Mouse (Mus musculus) mesoderm, embryonic 11.5 days (tissue): ENCODE measurements around the gene Inpp5a.

Experiments used
- DNase-seq: peaks from one replicate; pipeline ENCODE4 v3.0.0-alpha.2; 2012; ENCODE audit warnings: low read depth, low spot score

Inpp5a gene

DNA sequence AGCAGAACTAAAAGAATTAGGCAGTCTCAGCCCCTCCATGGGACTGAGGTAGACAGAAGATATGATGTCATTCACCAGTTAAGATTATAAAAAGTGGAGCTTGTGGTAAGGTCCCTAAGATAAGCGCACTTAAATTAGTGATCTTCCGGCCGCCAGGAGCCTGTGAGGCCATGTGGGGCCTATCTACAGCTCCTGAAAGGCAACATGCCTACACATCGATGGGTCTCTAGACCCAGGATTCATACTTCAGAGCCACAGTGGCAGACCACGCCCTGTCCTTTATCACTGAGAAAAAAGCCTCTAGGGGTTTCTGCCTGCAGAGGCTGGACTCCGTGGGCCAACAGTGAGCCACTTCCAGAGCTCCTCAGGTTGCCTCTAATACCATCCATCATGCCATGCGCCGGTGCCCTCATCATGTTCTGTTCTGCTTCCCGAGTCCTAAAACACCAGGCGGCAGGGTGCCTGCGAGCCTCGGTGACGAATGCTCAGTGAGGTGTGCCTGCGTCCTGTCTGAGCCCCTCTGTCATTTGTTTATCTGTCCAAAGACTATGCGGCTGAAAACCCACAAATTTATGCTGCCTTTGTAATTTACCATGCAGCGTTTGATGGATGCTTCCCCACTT lies 187.3 kb downstream of the Inpp5a start:
- no peak for DNase-seq

DNA sequence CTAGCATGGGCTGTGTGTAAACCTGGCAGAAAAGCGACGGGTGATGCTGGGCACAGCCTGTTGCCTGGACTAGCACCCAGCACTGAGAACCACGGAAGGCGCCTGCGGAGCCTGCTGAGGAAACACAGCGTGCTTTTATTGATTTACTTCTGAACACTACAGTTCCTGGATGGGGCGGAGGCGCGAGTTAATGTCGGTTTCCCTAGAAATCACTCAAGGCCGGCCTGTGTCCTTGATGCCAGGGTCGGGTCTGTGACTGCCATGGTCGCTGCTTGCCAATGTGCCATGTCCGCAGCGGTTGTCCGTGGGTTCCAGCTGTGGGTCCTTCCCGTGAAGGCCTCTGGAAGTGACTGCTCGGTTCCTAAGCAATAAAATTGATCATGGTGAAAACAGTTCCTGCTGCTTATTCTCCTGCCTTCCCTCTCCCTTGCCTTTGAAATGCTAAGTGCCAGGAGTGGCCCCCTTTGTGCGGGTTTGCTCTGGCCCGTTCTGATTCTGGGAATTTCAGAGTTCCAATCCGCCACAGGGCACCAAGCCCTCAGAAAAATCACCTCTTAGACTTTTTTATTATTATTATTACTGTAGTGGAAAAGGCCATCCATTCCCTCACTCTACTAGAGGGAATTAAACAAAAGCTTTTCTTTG lies 190.5 kb downstream of the Inpp5a start:
- no peak for DNase-seq

DNA sequence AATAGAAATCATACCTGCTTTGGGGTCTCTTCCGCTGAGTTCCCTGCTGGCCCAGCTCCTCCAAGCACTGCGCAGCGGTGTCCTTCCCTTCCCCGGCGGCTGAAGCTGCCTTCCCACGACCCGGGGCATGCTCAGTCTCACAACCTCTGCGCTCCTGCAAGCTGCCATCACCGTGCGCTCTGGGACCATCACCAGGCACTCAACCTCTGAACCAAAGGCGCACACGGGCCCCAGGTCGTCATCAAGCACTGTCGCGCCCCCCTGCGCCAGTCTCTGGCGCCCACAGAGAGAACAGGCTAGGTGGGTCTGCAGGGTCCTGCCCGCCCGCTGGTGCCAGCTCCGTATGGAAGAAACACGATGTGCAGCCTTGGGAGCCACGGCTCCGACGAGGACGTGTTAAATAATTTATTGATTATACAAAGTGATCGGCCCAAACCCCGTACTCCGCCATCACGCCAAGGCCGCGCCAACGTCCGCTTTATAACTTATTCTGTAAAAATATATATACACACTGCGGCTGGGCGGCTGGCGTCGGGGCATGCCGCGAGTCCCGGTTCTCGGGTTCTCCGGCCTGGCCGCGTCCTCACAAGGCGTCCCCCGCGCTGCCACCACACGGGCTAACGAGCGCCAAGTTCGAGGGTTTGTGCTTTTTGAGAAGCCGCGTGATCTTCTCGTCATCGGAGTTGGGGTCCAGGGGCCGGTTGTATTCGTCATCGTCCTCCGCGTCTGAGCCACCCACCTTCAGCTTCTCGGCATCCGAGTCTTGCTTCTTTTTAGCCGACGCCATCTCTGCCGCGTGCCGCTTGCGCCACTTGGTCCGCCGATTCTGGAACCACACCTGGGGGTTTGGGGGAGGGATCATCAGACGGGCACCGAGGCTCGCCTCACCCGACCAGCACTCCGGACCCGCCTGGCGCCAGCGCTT lies 192.2 kb downstream of the Inpp5a start:
- DNase-seq: no peak

DNA sequence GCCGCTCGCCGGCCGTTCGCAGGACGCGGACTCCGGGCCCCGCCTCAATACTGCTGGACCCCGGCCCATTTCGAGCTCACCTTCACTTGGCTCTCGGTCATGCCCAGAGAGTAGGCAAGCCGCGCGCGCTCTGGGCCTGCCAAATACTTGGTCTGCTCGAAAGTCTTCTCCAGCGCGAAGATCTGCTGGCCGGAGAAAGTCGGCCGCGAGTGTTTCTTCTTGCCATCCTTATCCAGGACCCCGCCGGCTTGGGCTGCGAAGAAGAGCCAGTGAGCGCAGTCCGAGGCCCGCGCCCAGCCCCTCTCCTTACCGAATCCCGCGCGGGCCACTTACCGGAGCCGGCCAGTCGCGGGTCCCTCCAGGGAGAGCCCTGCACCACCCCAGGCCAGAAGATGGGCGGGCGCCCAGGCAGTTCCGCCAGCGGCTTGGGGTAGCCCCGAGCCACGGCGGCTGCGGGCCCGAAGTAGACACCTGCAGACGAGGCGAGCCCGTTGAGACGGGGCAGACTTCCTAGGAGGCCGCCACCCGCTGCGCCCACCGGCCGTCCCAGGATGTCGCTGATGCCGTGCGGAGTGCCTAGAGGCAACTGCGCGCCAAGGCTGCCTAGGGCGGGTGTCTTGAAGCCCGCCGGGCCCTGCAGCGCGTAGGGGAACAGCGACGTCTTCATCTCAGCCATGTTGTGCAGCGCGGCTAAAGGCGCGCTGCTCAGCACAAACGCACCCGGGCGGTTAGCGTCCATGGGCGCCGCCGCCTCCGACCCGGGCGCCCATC lies 193.1 kb downstream of the Inpp5a start:
- DNase-seq: no peak

DNA sequence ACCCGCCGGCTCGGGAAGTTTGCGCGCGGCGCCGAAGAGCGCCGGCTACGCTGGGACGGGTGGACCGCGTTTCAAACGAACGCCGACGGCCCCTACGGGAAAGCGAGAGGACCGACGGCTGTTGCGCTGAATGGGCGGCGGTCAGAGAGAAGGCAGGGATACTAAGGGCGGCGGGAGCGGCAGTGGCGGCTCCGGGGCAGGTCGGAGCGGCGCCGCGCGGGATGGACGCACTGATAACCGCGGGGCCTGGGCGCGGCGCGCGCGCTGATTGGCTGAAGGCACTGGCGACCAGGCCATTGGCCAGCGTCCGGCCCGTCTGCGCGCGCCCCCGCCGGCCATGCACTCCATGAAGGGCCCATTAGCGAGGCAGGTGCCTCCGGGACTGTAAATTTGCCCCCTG lies 193.7 kb downstream of the Inpp5a start, which contains the start of gene Nkx6-2:
Gene Nkx6-2, minus strand, starts transcription at position 203 of the 400 bp plus-strand sequence.
- peak; percentile 79 for DNase-seq

DNA sequence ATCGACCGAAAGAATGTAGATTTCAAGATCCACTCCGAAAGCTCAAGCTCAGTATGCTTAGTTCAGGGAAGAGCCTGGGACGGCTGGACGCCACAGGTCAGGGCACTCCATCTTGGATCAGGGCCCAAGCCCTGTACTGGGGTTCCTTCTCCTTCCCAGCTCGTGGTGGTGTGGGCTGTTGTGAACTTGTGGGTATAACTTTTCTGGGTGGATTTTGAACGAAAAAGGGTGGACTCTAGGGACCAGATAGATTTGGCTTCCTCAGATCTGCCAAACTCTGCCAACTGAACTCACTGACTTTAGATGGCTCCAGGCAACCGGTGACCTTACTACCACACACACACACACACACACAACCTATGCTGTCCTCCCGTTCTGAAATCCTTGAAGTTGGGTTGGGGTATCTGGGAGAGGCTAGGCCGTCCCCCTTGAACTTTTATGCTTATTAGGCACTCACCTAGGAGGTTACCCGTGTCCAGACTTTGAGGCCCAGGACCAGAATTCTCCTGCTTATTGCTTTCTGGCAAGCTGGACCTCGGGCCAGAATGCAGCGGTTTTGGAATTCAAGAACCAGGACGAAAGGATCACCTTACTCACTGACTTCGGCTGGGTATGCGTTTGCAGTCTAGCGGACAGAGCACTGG lies 194.3 kb downstream of the Inpp5a start:
- DNase-seq: no peak

DNA sequence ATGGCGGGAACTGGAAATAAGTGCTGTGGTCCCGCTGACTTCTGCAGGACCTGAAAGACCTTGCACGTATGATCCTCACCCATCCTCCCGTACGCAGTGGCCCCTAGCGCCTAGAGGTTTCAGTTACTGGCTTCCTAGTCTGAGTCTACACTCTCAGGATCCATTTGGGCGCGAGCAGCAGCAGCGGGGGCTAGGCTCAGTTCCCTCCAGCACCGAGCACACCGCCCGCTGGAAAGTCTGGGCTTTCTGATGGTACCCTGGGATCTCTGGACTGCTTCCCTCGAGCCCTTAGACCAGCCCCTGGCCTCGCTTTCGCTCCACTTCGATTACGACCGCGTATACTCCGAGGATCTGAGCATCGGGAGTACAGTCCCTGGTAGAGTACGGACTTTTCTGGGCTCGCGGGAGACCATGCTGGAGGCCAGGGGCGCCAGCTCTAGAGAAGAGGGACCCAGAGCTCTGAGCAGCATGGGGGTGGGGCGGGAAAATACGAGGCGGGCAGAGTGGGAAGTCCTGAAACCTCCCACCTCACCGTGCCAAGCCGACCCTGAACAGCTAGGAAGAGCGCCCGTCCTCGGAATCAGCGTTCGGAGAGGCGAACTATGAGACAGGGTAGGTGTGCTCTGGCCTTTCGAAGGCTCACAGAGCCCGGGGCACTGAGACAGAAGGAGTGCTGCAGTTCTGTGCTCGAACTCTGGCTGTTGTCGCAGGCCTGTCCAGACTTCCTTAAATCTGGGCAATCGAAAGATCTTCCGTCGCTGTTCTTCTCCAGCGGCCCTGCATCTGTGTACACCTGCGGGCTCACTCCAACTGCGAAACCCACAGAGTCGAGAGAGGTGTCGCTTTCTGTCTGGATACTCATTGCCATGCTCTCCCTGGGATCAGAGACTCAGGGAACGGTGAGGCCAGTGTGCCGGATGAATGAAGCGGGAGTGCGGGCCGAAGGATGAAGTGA lies 195.6 kb downstream of the Inpp5a start:
- DNase-seq: no peak

DNA sequence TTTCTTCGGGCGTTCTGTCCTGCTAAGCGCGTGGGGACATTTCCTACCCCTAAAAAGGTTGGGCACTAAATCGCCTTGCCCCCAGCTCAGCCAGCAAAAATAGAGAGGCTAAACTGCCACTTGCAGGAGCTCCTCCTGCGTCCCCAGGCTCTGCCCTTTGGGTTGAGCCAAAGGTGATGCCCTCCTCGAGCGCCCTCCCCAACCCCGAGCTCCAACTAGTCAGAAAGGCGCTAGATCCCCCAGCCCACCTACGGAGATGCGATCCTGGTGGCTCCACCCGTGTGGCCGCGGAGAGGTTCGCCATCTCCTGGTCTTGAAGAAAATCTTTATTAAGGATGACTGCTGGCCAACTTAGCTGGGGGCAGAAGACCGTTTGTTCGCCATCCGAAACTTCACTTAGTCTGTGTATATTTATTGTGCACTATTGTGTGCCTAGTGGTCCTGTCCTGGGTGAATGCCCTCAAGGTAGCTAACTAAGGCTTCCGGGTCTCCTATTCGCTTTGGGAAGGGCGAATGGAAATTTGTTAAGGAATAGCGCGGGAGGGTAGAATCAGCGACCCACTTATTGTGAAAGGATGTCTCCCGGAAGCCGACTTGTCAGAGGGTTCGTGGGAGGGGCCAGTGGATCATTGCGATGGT lies 196.4 kb downstream of the Inpp5a start:
- no peak for DNase-seq

DNA sequence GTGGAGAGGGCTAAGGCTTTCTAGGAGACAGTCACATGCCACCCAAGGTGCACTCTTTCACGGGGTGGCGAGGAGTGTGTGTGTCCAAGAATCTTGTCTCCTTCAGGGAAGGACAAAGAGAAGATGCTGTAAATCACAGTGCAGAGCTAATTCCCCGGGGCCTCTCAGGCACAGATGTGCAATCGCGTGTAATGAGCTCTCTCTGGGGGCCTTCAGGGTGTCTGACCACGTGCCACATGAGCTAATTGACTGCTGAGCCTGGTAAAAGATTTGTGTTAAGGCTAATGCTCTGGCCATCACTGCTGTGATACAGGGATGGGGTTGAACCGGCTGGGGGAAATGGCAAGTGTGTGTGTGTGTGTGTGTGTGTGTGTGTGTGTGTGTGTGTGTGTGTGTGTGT lies 199.0 kb downstream of the Inpp5a start:
- DNase-seq: peak; percentile 61

DNA sequence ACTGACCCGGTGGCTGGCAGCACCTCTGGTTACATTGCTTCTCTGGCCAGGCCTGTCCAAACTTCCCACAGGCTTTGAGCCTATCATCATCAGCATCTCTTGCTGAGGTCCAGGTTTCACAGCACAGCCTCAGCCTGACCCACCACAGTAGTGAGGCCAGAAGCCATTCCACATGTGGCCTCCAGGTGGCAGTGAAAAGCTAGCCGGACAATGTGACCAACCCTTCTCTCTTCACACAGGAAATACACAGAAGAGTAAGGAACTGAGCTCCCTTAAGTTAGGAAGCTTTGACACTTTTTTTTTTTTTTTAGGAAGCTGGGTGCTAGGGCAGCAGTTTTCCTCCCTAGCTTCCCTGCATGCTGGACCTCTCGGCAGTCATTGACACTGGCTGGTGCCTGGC lies 201.4 kb downstream of the Inpp5a start:
- peak; percentile 63 for DNase-seq

DNA sequence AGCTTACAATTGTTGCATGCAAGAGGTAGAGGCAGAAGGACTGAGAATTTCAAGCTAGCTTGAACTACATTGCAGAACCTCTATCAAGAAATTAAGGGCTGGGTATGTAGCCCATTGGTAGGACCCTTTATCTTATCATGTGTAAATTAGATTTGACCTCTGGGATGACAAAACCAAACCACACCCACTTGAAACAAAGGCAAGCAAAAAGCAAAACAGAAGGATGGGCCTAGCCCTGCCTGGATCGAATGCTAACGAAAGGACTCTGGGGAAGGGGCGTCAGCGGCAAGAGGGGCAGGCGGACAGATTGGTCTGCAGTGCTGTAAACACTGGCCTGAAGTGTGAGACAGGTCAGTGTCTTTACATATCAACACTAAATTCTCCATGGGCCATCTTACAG lies 202.4 kb downstream of the Inpp5a start:
- DNase-seq: no peak

DNA sequence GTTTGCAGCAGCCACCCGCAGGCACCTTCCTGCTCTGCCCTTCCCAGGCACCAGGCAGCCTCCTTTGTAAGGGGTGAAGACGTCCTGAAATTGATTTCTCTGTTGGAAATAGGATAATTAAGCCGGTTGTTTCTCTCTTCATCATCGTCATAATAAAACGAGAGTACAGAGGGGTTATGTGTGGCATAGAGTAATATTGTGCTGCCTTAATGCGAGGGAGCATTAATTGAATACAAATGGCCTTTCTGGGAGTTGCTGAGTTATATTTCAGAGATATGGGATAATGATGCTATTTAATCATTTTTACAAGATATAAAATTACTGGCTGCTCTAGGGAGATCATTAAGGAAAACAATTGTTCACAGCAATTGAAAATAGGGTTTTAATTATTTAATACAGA lies 206.4 kb downstream of the Inpp5a start:
- no peak for DNase-seq

DNA sequence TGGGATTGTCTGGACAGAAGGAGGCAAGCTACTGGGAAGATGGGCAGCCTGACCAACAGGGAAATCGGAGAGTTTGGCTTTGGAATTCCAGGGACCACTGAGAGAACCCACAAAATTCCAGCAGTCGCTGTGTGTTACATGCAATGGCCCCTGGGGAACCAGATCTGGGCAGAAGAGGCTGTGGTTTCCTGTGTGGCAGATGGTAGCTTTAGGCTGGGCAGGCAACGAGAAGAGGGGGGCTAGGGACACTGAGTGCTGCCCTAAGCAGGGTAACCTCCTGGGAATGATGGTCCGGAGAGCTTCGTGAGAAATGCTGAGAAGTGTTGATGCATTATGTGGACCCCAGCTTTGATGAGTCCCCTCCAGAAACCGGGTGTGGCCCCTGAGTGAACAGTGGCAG lies 207.0 kb downstream of the Inpp5a start:
- no peak for DNase-seq

DNA sequence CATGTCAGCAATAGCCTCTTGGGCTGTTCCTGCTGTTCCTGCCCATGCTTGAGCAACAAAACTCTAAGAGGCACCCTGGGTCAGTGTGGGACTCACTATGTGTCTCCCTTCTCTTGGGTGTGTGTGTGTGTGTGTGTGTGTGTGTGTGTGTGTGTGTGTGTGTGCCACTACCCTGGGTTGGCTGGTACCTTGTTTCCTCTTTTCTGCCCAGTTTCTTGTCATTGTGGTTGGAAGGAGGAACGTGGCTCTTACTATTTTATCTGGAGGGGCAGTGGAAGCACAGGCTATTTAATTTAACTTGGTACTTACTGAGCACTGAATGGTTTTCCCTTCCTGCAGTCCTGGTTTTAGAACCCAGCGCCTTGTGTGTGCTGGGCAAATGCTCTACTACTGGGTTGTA lies 221.4 kb downstream of the Inpp5a start:
- DNase-seq: no peak

DNA sequence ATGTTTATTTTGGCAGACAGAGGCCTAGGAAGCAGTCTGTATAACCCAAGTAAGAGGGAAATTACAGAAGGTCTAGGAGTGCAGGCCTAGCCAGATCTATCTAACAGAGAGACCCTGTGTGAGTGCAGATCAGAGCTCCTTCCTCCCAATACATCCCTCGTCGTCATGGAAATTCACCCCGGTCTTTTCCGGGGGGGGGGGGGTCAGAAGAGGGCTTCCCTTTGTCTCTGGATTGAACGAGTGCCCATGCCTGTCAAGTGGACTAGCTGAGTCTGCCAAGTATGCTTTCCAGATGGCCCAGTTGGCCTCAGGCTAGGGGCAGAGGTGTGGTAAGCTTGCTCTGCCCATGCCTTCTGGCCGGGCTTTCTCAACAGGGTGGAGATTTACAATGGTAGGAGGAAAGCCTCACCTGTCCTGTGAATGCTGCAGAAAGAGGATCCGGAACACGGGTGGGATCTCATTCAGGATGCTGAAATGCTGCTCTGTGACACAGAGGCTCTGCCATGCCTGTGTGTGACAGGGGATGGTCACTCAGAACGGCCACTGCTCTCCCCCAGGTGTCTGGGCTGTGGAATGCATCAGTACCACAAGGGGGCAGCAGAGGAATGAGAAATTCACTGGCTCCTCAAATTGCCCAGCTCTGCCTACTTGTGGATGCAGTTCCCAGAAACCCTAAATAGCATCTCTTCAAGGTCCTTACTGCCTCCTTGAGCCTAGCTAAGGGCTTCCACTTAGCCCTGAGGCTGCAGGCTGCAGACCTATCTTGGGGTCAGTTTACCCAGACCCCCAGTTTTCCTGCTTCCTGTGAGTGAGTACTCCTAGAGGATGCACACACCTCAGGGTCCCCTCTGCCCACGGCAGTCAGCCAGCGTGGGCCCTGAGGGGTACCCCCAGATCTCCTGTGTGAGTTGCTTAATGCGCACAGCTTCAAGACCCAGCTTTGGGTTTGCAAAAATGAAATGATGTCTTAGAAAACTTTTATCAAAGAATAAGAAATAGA lies 227.2 kb downstream of the Inpp5a start:
- DNase-seq: peak; percentile 81

DNA sequence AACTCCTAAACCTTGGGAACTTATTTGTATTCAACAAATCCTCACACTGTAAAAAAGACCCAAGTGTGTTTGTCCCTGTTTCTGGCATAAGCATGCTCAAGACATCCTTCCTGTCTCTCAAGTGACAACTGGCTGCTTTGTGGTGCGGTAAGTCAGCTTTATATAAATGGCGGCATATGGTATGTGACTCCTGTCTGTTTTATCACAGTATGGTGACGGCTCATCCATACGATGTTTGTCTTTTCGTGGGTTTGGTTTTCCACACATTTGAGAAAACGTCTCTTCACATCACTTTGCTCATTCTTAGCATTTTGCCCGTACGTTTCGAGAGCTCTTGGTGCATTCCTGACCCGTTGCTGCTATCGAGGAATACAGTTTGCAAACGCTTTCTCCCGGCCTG lies 233.7 kb downstream of the Inpp5a start:
- DNase-seq: no peak

DNA sequence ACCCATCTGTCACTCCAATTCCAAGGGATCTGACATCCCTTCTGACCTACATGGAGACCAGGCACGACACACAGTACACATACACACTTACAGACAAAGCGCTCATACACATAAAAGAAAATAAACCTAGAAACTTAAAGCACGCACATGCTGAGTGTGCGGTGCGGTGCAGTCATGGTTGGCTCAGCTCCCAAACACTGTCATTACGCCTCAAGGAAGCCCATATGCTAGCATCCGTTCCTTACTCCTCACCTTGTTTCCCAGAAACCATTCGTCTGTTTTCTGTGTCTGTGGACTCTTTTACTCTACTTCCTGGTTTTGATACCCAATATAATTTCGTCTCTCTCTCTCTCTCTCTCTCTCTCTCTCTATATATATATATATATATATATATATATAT lies 236.2 kb downstream of the Inpp5a start:
- DNase-seq: no peak
